Mouse (Mus musculus): ENCODE measurements around the gene Ppp1r21. TPM values are rescaled to one million over a fixed set of nuclear protein-coding genes. Genes with fewer than 3 reads are reported as not detected.

Ppp1r21 gene
- polyA plus RNA-seq, 1 experiment from 2014 or later = 33.1 TPM

DNA sequence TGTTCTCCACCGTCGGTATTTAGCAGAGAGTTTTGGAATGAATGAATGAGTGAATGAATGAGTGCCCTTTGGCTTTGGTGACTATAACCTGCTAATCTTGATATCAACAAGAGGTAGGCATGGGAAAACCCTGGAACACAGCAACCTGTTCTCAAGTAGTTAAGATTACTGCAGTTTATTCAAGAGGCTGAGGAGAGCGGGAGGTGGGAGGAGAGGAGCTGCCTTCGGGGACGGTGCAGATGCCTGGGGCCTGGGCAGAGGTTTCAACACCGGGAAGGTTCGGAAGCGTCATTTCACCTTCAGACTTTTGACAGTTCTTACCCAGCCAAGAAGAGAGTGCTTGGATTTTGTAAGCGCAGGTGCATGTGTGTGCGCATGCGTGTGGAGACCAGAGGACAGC lies 53.1 kb downstream of the Ppp1r21 start:
- no peak for ATAC-seq (ENCODE audit: low FRiP score, low TSS enrichment)
- H3K9me3 ChIP-seq (ENCODE audit: low read length) = no peaks in the 10 kb centered on the region
- H3K9ac ChIP-seq (replicated peaks; ENCODE audit: low read length) = no peak overlapping the region
- no peak overlapping the region for H3K4me3 ChIP-seq (ENCODE audit: low read length)
- WGBS = 79% methylated on average over 11 of the region's 11 CpGs
- no peaks in the 10 kb centered on the region for H3K4me1 ChIP-seq (ENCODE audit: insufficient read depth, low read length)
- no peak overlapping the region for H3K27ac ChIP-seq (ENCODE audit: low read length)
- H3K4me2 ChIP-seq (replicated peaks; ENCODE audit: low read depth, low read length) = no peak overlapping the region
- no peaks in the 10 kb centered on the region for H3K27me3 ChIP-seq (ENCODE audit: insufficient read depth, low read length)
- peaks cover 63% of the 10 kb centered on the region for H3K36me3 ChIP-seq (ENCODE audit: insufficient read depth, low read length)

DNA sequence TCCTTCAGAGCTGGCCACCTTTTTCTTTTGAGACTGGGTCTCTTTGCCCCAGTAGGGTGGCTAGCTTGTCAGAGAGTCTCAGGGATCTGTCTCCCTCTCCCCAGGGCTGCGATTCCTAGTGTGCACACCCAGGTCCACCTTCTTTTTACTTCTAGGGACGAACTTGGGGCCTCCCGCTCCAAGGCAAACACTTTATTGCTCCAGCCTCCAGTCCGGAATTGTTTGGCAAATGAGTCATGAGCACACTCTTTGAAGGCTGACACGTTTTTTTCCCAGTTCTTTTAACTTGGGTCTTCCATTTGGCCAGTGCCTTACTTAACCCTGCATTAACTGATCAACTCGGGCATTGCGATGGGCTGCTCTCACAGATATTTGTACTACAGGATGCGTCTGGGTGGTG lies 53.5 kb downstream of the Ppp1r21 start:
- Histone ChIP-seq H3K9ac (replicated peaks; ENCODE audit: low read length) (no peak overlapping the region), H3K27ac (ENCODE audit: low read length) (no peak overlapping the region), H3K4me3 (ENCODE audit: low read length) (no peak overlapping the region), H3K9me3 (ENCODE audit: low read length) (no peaks in the 10 kb centered on the region), H3K4me1 (ENCODE audit: insufficient read depth, low read length) (no peaks in the 10 kb centered on the region), H3K27me3 (ENCODE audit: insufficient read depth, low read length) (no peaks in the 10 kb centered on the region), H3K36me3 (ENCODE audit: insufficient read depth, low read length) (peaks cover 65% of the 10 kb centered on the region), H3K4me2 (replicated peaks; ENCODE audit: low read depth, low read length) (no peak overlapping the region)
- 51% methylated on average over 8 of the region's 8 CpGs for WGBS
- no peak for ATAC-seq (ENCODE audit: low FRiP score, low TSS enrichment)

DNA sequence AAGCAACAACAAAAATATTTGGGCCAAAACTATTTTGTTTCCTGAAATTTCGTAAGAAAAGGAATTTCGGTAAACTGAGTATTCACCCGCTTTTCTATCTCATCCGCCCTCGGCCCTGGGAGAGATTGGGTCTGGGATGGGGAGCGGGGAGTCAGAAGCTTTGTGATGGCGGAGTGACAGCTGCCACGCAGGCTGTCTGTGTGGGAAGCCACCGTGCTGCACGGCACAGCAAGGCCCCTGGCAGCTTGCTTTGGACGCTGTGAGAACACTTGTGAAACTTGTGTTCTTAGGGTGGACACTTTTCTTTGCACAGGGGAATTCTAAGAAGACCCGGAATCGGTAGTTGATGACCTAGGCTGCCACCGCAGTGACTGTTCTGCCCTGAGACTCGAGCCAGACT lies 57.5 kb downstream of the Ppp1r21 start:
- Histone ChIP-seq H3K4me1 (ENCODE audit: insufficient read depth, low read length) (no peaks in the 10 kb centered on the region), H3K9ac (replicated peaks; ENCODE audit: low read length) (no peak overlapping the region), H3K9me3 (ENCODE audit: low read length) (no peaks in the 10 kb centered on the region), H3K27ac (ENCODE audit: low read length) (no peak overlapping the region), H3K4me2 (replicated peaks; ENCODE audit: low read depth, low read length) (no peak overlapping the region), H3K4me3 (ENCODE audit: low read length) (no peak overlapping the region), H3K36me3 (ENCODE audit: insufficient read depth, low read length) (peaks cover 54% of the 10 kb centered on the region), H3K27me3 (ENCODE audit: insufficient read depth, low read length) (no peaks in the 10 kb centered on the region)
- WGBS = 84% methylated on average over 15 of the region's 15 CpGs
- no peak for ATAC-seq (ENCODE audit: low FRiP score, low TSS enrichment)

DNA sequence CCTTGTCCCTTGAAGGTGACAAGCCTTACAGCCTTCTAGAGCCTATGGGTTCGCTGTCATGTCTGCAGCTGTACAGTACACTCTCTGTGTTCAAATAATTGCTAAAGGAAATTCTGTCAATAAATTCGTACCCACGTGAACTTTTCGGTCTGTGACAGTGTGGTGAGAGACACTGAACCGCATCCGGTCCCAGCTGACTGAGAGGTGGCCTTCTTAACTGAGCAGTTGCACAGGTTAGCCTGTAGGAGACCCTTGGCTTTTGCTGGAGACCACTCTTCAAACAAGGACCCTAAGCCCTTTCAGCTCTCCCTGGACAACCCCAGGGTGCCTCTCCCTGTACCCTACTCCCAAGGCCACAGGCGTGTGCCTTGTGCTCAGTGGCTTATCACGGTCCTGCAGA lies 58.3 kb downstream of the Ppp1r21 start:
- no peak for ATAC-seq (ENCODE audit: low FRiP score, low TSS enrichment)
- Histone ChIP-seq H3K36me3 (ENCODE audit: insufficient read depth, low read length) (peaks cover 48% of the 10 kb centered on the region), H3K4me2 (replicated peaks; ENCODE audit: low read depth, low read length) (no peak overlapping the region), H3K4me3 (ENCODE audit: low read length) (no peak overlapping the region), H3K4me1 (ENCODE audit: insufficient read depth, low read length) (no peaks in the 10 kb centered on the region), H3K27ac (ENCODE audit: low read length) (no peak overlapping the region), H3K9me3 (ENCODE audit: low read length) (no peaks in the 10 kb centered on the region), H3K27me3 (ENCODE audit: insufficient read depth, low read length) (no peaks in the 10 kb centered on the region), H3K9ac (replicated peaks; ENCODE audit: low read length) (no peak overlapping the region)
- 90% methylated on average over 8 of the region's 8 CpGs for WGBS

DNA sequence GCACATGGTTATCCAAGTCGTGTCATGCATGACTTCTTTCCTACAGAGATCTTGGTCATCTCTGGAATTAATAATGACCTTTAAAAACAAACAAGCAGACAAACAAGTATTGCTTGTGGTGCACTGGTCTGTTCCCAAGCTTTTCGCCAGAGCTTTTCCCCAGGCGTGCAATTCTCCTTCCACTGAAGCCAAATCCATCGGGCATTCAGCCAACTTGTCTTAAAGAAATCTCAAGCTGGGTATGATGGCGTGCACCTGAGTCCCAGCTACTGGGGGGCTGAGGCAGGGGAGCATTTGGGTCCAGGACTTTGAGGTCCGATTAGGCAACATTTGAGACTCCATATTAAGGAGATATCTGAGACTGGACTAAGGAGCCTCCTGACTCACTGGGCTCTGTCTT lies 60.3 kb downstream of the Ppp1r21 start:
- no peak for ATAC-seq (ENCODE audit: low FRiP score, low TSS enrichment)
- Histone ChIP-seq H3K4me3 (ENCODE audit: low read length) (no peak overlapping the region), H3K27ac (ENCODE audit: low read length) (no peak overlapping the region), H3K4me1 (ENCODE audit: insufficient read depth, low read length) (no peaks in the 10 kb centered on the region), H3K36me3 (ENCODE audit: insufficient read depth, low read length) (peaks cover 31% of the 10 kb centered on the region), H3K9ac (replicated peaks; ENCODE audit: low read length) (no peak overlapping the region), H3K27me3 (ENCODE audit: insufficient read depth, low read length) (no peaks in the 10 kb centered on the region), H3K9me3 (ENCODE audit: low read length) (no peaks in the 10 kb centered on the region), H3K4me2 (replicated peaks; ENCODE audit: low read depth, low read length) (no peak overlapping the region)
- 83% methylated on average over 6 of the region's 6 CpGs for WGBS

DNA sequence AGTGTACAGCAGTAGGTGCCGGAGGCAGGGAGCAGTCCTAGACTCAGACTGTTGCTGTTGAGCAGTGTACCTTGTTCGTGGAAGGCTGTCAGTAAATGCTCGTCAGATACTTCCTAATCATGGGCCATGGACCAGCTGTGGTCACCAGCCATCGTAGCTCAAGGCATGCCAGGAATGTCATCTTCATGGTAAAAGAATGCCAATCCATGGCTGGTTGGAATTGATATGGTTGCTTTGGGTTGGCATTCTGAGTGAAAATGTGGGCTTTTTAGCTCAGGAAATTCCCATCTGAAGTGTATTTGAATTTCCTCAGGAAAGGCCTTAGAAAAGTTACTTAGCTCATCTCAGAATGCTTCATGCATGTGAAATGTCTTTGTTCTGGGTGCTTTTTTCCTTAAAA lies 65.2 kb downstream of the Ppp1r21 start:
- ATAC-seq (ENCODE audit: low FRiP score, low TSS enrichment) = no peak
- WGBS = 90% methylated on average over 4 of the region's 4 CpGs
- H3K4me2 ChIP-seq (replicated peaks; ENCODE audit: low read depth, low read length) = no peak overlapping the region
- no peaks in the 10 kb centered on the region for H3K9me3 ChIP-seq (ENCODE audit: low read length)
- no peak overlapping the region for H3K27ac ChIP-seq (ENCODE audit: low read length)
- no peaks in the 10 kb centered on the region for H3K36me3 ChIP-seq (ENCODE audit: insufficient read depth, low read length)
- H3K9ac ChIP-seq (replicated peaks; ENCODE audit: low read length) = no peak overlapping the region
- H3K27me3 ChIP-seq (ENCODE audit: insufficient read depth, low read length) = no peaks in the 10 kb centered on the region
- no peak overlapping the region for H3K4me3 ChIP-seq (ENCODE audit: low read length)
- peaks cover 24% of the 10 kb centered on the region for H3K4me1 ChIP-seq (ENCODE audit: insufficient read depth, low read length)

DNA sequence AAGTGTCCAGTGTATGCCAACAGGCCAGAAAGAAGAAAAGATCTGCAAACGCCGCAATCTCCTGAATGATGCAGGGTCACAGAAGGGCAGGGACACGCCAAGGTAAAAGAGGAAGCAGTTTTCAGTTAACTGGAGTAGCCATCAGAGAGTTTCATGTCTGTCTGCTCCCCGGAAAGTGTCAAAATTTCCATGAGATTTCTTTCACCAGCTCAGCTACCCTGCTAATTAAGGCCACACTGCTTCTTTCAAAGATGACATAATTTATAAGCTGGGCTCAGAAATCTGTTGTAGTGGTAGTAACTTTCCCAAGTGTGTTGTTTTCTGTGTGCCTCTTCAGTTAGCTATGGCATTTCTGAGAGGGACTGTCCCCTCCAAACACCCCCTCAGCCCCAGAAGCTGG lies 66.2 kb downstream of the Ppp1r21 start:
- Histone ChIP-seq H3K9ac (replicated peaks; ENCODE audit: low read length) (no peak overlapping the region), H3K4me1 (ENCODE audit: insufficient read depth, low read length) (peaks cover 24% of the 10 kb centered on the region), H3K4me3 (ENCODE audit: low read length) (no peak overlapping the region), H3K27me3 (ENCODE audit: insufficient read depth, low read length) (no peaks in the 10 kb centered on the region), H3K27ac (ENCODE audit: low read length) (no peak overlapping the region), H3K4me2 (replicated peaks; ENCODE audit: low read depth, low read length) (no peak overlapping the region), H3K9me3 (ENCODE audit: low read length) (no peaks in the 10 kb centered on the region), H3K36me3 (ENCODE audit: insufficient read depth, low read length) (no peaks in the 10 kb centered on the region)
- ATAC-seq (ENCODE audit: low FRiP score, low TSS enrichment) = no peak
- WGBS = 72% methylated on average over 4 of the region's 4 CpGs

DNA sequence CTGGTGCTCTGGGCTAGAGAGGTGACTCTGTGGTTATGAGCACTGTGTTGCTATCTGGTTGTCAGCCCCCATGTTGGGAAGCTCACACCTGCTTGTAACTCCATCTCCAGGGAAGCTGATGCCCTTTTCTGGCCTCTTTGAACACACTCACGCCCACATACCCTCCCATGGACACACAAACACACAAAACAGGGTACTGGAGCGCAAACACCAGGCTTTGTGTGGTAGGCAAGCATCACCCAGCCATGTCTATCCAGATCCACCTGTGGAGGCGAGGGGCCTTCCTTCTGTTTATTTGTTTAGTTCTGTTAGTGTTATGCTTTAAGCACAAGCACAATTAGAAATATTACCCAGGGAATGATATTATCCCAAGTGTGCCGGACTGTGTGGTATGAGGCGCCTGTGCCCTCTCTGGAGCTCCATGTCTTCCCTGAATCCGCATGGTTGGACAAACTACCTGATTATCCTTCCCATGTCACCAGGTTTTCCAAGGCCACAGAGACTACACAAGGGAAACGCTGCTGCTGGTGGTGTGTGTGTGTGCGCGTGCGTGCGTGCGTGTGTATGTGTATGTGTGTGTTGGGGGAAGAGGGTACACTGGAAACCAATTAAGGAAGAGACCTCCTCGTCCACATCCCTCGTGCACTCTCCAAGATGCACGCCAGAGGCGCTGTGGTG lies 66.8 kb downstream of the Ppp1r21 start:
- peak; percentile 23 for ATAC-seq (ENCODE audit: low FRiP score, low TSS enrichment)
- Histone ChIP-seq H3K27ac (ENCODE audit: low read length) (peak overlapping the region; percentile 93), H3K4me1 (ENCODE audit: insufficient read depth, low read length) (peaks cover 24% of the 10 kb centered on the region), H3K4me2 (replicated peaks; ENCODE audit: low read depth, low read length) (peak overlapping the region; percentile 83), H3K9me3 (ENCODE audit: low read length) (no peaks in the 10 kb centered on the region), H3K27me3 (ENCODE audit: insufficient read depth, low read length) (no peaks in the 10 kb centered on the region), H3K36me3 (ENCODE audit: insufficient read depth, low read length) (no peaks in the 10 kb centered on the region), H3K4me3 (ENCODE audit: low read length) (peak overlapping the region; percentile 72), H3K9ac (replicated peaks; ENCODE audit: low read length) (peak overlapping the region; percentile 82)
- WGBS = 30% methylated on average over 16 of the region's 16 CpGs

DNA sequence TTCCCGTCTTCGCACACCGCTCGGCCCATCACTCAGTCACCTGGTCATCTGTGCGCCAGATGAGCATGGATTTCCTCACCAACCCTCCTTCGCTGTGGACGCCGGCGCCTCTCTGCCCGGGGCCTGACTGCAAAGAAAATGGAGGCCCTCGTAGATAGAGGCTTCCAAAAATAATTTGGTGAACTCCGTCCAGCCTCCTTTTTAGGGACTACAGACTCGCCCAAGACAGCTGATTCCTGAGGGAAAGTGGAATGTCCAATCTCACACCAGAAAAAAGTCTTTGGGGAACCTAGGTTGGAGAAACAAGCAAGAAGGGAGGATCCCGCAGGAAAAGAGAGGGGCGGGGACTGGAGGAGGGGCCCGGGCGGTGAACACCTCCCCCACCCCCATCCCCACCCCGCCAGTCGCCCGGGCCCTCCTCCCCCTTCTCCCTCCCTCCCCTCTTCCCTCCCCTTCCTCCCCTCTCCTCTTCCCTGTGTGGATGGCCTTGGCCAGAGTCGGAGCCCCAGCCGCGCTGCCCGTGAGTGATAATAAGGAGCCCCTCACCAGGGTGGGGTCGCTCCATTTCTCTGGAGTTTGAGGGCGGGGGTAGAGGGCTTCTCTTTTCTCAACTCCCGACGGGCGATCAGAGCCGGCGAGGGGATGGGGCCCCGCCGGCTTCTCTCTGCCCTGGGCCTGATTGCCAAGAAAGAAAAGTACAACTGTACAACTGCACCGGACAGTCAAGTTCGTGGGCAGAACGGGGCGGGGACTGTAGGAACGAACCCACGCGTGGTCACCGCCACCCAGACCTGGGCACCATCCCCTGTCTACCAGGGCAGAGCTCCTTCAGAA lies 67.5 kb downstream of the Ppp1r21 start, which contains the start of gene Ston1:
Ston1 (plus strand) TSS at position 463 of the 834 bp plus-strand sequence.
- Histone ChIP-seq H3K36me3 (ENCODE audit: insufficient read depth, low read length) (no peaks in the 10 kb centered on the region), H3K4me3 (ENCODE audit: low read length) (peak within 1 kb of the TSS; percentile 72), H3K9me3 (ENCODE audit: low read length) (no peaks in the 10 kb centered on the region), H3K9ac (replicated peaks; ENCODE audit: low read length) (peak within 1 kb of the TSS; percentile 82), H3K27me3 (ENCODE audit: insufficient read depth, low read length) (no peaks in the 10 kb centered on the region), H3K4me2 (replicated peaks; ENCODE audit: low read depth, low read length) (peak within 1 kb of the TSS; percentile 83), H3K27ac (ENCODE audit: low read length) (peak within 1 kb of the TSS; percentile 93), H3K4me1 (ENCODE audit: insufficient read depth, low read length) (peaks cover 24% of the 10 kb centered on the region)
- ATAC-seq (ENCODE audit: low FRiP score, low TSS enrichment) = peak; percentile 92
- 0% methylated on average over 37 of the region's 41 CpGs for WGBS

DNA sequence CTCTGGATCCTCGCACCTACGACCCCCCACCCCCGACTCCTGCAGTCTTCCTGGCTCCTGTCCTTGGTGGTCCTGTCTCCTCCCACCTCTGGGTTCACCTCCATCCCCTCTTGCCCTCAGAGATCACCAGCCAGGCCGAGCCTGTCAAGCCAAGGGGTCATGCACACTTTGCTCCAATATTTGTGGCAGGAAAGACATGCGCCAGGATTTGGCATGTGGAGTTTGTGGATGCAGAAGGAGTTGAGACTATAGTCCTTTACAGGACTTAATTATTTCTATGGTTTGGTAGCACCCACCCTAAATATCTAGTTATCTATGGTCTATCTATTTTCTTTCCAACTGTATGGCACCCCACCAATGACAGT lies 68.1 kb downstream of the Ppp1r21 start:
- Histone ChIP-seq H3K36me3 (ENCODE audit: insufficient read depth, low read length) (no peaks in the 10 kb centered on the region), H3K27ac (ENCODE audit: low read length) (peak overlapping the region; percentile 93), H3K4me2 (replicated peaks; ENCODE audit: low read depth, low read length) (peak overlapping the region; percentile 83), H3K4me3 (ENCODE audit: low read length) (peak overlapping the region; percentile 72), H3K9me3 (ENCODE audit: low read length) (no peaks in the 10 kb centered on the region), H3K27me3 (ENCODE audit: insufficient read depth, low read length) (no peaks in the 10 kb centered on the region), H3K4me1 (ENCODE audit: insufficient read depth, low read length) (peaks cover 24% of the 10 kb centered on the region), H3K9ac (replicated peaks; ENCODE audit: low read length) (peak overlapping the region; percentile 82)
- WGBS = 3% methylated on average over 5 of the region's 5 CpGs
- no peak for ATAC-seq (ENCODE audit: low FRiP score, low TSS enrichment)

All from kidney, embryonic 16.5 days (tissue).